Mouse (Mus musculus) yolk sac, embryonic 10.5 days (tissue): ENCODE measurements around the gene Ddx49.
A peak's percentile ranks its signal among the peaks of the same experiment; 100 is the strongest.

Source experiments
- DNase-seq: peaks from one replicate; pipeline ENCODE4 v3.0.0-alpha.2; 2017; ENCODE audit warnings: low spot score

Ddx49 gene

DNA sequence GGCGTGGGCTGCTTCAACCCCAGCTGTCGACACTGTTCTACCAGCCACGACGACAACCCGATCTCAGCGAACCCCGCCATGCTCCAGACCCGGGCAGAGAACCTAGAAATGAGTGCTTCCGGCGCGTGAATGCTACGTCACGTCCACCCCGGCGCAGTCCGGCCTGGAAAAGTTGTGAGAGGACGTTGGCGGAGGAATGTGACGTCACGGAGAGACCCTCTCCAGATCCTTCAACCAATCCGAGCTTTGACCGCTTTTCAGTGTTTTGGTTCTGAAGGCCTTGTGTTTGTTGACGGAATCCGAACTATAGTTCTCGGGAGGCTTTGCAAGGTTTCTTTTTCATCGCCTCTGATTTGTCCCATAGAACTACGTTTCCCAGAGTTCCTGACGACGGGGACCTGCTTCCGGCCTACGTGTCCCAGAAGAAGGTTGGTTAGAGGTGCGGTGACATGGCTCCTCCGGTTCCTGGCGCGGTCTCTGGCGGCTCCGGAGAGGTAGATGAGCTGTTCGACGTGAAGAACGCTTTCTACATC is at the start of gene Ddx49, which contains the start of gene Cope:
Gene Ddx49, minus strand, starts transcription at position 132 of the 533 bp plus-strand sequence.
Gene Cope, plus strand, starts transcription at position 161 of the 533 bp plus-strand sequence.
- peak; percentile 94 for DNase-seq

DNA sequence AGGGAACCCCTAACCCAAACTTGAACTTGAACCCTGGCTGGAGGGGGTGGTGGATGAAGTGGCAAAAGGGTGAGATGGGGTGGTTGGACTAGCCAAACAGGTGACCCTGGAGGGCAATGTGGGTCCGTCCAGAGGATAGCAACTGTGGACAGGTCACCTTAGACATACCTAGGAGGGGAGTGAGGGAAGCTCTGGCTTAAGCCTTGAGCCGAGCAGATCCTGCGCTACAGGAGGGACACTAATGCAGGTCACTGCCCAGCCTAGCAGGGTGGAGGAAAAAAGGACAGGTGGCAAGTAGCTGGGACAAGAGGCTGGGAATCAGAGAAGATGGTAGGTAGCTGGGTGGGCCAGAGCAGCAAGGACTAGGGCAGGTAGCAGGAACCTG is 49.7 kb upstream of the Ddx49 start:
- no peak for DNase-seq

DNA sequence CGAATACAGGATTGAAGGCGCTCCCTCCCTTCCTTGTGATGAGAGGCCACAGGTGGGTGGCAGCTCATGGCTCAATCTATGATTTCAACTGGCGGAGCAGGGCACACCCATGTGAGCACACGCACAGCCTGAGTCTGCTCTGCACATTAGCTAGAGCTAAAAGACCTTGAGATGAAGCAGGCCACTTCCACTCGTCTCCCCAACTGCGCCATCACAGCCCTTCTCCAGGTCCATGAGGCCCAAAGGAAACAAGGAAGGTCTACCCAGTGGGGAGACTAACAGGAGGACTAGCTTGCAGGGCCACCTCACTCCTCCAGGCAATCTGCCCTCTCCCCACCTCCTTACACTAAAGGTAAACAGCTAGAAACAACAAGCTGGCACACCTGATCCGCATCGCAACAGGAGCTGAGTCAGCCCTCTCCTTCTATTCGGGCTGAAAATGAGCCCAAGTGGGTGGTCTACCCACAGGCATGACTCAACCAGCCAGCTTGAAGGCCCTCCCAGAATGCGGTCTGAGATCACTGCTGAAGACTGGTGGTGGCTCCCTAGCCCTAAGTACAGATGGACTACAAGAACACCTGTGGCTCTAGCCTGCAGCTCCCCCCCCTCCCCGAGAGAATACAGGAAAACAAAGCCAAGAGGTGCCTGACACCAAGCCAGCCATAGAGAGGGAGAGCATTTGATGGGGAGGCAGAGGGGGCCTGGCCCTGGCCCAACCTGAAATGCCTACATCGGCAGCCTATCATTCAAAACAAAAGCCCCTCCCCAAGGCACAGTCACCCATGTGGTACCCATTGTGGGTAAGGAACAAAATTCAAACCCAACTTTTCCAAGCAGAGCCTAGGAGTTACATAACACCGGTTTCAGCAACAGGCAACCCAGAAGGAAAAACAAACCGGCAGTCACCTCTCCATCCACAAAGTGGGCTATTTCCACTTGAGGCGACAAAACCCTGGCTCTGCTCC is 49.0 kb upstream of the Ddx49 start:
- DNase-seq: no peak

DNA sequence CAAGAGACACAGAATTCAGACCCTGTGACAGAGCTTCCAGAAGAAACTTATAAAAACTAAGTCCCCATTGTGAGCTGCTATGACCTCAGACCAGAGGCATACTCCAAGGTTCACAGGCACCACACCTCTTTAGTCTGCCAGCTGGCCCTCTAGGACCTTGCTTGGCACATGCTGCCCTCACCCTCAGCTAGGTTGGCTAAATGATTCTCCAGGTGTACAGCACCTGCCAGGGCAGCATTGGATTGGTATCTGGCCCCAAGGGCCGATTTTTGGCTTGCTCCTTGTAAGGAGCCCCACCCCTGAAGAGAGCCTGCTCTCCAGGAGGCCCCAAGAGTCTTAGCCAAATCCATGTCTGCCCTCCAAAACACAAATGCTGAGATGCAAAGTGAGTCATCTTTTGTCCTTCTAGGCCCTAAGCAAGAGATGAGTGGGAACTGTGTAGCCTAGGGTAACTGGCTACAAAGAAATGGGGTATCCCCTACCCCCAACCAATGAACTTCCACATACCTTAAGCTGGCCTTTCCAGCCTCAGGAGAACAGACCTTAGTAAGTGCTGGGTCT is 45.7 kb upstream of the Ddx49 start:
- no peak for DNase-seq

DNA sequence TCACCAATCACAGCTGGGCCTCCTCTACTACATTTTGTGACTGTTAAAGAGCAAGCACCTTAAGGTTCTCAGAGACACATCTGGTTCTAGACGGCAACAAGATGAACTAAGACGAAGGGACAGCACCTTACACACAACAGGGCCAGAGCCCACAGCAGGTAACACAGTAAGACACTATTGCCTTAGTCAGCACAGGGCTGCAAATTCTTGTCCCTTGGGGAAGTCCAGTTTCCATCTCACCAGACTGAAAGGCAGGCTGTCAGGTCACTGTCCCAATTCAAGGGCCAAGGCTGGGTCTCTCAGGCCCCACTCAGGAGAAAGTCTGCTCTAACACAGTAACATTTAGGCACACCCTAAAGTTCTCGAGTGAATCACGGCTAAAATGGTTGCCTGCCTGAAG is 45.2 kb upstream of the Ddx49 start:
- DNase-seq: no peak

DNA sequence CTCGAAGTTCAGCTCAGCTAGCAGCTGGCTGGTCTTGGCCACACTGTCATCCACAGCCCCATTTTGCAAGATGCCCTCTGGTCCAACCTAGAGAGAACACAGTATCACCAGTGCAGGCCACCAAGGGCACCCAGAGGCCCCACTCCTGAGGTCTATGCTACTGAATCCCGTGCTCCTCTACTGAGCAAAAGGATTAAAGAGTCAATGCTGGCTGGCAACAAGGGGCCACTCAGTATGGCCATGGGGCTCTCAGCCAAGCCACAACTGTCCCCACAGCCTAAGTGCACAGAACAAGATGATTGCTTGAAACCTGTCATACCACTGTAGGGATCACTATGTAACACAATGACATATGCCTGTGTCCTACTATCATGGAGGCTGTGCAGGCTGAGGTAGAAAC is 42.0 kb upstream of the Ddx49 start:
- DNase-seq: no peak

DNA sequence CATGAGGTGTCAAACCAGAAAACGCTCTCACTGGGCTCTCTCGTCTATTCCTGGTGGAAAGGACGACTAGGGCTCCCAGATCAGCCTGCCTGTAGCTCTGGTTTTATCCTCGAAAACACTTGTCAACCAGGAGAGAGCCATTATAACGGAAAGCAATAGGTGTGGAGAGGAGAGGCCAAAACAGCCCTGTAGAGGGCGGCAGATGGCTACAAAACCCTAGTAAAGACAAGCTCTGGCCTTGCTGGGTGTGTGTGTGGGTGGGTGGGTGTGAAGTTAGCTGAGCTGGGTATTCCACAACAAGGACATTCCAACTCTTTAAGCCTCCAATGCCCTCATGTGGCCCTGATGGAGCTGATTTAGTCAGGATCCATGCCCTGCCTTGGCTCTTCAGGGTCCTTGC is 41.4 kb upstream of the Ddx49 start:
- DNase-seq: no peak

DNA sequence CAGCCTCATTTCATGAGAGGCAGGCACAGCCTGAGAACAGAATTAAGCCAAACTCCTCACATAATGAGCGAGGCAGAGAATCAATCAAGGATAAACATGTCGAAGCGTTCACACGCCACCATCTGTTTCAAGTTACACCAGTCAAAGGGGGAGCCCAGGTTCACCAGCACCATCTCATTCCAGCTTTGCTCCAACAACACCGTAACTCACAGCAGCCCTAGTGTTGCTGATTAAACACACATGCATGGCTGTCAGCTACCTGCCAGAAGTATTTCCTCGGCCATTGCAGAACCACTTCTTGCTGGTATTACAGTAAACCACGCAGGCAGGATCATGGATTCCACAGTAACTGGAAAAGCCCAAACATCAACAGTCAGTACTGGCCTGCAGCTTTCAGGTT is 40.8 kb upstream of the Ddx49 start:
- no peak for DNase-seq

DNA sequence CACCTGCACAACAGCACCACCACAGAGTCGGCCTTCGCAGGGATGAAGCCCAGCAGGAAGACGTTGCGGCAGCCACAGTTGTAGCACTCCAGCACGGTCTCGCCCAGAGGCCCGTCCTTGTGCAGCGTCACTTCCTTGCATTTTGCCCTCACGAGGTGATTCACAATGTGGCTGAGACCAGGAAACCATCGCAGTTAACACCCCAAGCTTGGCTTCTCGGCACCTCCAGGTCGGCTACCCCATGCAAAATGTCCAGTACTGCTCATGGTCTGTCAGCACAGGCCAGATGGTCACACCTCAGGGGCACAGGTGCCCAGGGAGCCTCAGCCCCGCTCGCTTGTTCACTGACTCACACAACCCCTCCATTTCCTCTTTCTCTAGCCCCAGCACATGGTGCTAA is 39.7 kb upstream of the Ddx49 start:
- no peak for DNase-seq

DNA sequence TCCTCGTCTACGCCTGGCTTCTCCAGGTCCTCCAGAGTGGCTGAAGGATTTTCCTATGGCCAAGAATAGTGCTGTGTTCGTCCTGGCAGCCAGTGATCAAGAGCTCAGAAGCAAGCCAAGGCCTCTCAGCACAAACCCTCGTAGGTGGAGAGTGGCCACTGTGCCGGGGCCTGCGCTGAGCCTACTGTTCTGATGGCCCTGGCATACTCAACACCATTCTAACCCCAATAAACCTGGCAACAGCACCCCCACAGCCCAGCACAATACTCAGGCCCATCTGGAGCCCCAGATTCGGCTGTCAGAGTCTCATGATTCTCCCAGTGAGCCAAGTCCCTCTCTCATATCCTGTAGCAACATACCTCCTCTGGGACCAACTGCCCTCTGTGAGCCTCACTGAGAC is 38.4 kb upstream of the Ddx49 start:
- no peak for DNase-seq

DNA sequence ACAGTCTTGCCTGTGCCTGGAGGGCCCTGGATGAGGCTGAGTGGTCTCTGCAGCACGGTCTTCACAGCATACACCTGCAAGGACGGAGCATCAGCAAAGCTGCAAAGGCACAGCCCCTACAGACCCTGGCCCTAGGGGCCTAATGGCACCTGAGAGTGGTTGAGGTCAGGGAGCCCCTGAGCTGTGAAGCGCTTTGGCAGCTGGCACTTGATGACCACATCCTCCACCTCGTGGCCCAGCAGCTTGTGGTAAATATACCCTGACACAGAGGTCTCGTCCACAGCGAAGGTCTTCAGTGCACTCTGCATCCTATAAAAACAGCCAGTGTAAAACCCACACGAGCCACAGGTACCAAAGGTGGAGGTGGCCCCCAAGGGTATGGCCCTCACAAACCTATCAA is 36.6 kb upstream of the Ddx49 start:
- no peak for DNase-seq

DNA sequence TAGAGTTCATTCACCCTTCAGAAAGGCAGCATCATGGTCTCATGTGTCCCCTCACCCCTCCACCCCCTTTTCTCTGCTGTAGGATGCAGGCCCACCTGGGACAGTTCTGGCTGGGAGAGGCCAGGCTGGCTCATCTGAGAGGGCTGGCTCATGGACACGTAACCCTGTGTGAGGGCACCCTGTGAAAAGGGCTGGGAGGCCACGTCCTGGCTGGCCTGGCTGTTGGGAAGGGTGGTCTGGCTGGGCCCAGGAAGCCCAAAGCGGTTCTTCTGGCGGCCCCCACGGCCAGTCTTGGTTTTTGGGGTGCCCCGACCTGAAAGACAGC is 30.6 kb upstream of the Ddx49 start:
- DNase-seq: no peak

DNA sequence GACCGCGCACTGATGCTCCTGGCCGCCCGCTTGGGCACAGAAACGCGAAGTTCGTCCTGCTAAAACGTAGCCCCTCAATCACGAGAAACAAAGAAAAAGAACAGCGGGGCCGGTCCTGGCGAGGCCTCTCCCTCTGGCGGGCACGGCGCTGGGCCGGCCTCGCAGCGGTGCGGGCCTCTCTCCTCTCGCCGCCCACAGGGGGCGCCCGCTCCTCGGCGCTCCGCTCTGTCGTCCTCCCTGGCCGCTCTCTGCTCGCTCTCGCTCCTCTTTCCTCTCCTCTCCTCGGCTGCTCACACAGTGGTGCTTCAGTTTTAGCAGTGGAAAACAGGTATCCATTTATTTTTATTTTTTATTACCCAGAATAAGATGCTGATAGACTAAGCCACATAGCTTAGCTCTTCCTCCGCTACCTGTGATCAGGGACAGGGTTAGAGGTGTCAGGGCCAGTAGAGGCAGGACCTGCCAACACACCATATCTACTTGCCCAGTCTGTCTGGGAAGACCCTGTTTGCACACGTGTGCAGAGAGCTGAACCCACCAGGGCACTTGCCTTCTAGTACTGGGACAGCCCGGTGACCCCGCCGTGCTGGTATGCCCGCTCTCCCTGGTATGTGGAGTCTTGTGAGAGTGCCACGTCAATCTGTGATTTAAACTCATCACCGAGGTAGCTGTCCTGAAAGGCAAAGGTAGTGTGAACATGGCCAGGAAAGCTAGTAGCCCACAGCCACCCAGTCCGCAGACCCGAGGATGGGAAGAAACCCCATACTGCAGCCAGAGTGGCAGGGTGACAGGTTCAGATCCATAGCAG is 30.0 kb upstream of the Ddx49 start:
- DNase-seq: no peak

DNA sequence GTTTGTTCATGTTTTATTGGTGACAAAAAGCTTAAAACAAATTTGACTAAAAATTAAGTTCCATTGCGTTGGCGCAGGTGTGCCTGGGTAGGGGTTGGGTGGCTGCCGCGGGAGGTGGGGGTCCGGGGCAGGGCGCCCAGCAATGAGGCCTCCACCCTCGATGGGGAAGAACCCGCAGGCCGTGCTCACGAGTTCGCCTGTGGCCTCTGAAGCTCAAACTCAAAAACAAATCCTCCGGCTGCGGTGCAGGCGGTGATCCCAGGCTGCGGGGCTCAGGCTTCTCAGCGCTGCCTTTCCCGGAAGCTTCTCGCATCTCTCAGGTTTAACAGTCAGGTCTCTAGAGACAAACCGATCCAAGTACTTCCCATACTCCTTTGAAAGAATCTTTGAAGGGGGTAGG is 29.2 kb upstream of the Ddx49 start:
- DNase-seq: no peak

DNA sequence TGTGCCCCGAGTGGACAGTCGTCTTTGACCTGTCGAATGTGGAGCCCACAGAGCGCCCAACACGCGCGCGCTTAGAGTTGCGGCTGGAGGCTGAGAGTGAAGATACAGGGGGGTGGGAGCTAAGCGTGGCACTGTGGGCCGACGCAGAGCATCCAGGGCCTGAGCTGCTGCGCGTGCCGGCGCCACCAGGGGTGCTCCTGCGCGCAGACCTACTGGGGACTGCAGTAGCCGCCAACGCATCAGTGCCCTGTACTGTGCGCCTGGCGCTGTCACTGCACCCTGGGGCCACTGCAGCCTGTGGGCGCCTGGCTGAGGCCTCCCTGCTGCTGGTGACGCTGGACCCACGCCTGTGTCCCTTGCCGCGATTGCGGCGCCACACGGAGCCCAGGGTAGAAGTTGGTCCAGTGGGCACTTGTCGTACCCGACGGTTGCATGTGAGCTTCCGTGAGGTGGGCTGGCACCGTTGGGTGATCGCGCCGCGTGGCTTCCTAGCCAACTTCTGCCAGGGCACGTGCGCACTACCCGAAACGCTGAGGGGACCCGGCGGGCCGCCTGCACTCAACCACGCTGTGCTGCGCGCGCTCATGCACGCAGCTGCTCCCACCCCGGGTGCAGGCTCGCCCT is 28.6 kb upstream of the Ddx49 start:
- peak; percentile 34 for DNase-seq

DNA sequence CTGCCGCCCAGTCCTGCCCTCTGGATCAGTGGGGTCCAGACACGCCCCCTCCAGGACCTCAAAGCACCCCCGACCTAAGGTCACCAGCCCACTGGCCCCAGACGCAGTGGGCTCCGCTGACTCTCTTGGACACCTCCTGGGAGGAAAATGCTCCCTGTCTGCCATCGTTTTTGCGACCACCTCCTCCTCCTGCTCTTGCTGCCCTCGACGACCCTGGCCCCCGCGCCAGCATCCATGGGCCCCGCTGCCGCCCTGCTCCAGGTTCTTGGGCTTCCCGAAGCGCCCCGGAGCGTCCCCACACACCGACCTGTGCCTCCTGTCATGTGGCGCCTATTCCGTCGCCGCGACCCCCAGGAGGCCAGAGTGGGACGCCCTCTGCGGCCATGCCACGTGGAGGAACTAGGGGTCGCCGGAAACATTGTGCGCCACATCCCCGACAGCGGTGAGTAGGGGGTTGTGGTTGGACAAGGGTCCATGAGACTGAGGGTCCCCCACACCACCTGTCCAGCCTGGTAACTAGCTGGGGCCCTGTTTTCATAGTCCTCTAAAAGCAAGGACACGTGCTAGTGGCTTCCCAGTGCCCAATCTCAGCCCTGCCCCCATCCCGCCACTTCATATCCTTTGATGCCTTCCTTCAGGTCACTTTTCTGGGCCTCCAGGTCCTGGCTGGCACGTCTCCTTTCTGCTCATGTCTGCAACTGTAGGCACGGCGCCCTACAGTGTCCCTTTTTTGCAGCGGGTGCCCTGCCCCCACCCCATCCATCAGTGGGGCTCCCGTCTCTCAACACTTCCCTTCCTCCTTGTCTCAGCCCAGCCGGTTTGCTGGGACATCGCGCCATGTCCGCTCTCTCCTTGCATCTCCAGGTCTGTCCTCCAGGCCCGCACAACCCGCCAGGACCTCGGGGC is 27.8 kb upstream of the Ddx49 start:
- peak; percentile 28 for DNase-seq

DNA sequence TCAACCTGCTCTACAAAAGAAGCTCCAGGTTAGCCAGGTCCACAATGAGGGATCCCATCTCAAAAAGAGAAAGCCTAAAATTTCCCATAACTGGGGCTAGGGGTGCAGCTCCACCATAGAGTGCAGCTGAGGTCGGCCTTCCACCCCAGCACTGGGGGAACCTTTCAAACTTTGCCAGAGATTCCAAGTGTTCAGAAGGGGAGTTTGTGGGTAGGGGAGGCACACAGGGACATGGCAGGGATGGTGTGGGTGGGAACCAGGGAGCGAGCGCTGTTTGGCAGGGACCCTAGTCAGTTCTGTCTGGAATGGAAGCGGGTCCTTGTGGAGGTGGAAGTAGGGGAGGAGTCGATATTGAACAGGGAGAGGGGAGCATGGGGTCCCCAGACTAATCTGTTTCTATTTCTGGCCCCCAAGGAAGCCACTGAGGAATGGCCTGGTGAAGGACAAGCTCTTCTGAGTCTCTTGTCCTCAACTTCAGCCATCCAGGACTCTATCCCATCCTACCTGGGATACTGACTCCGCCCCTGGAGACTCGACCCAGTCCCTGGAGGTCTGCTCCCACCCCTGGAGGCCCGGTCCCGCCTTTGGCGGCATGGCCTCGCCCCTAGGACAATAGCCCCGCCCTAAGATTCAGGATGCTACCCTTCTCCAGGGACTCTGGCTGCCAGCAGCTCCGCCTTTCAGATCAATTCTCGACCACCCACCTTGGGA is 27.0 kb upstream of the Ddx49 start, which contains the start of gene Gdf1:
Gene Gdf1, plus strand, starts transcription at position 694 of the 711 bp plus-strand sequence.
- peak; percentile 42 for DNase-seq

DNA sequence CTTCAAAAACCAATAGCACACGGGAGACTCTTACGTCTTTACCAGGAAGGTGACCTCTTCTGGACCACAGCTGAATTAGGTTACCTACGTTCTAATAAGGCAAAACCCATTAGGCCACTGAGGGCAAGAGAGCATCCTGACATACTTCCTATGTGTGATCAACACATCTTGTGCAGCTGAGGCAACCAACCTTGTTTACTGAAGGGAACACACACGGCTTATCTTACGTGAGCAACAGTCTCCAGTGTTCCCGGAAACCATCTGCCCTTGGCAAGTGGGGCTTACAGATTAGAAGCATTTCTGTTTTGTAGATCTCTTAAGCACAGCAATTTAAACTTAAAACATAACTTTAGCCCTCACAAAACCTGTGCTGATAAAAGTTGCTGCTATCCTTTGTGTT is 25.2 kb upstream of the Ddx49 start:
- DNase-seq: no peak

DNA sequence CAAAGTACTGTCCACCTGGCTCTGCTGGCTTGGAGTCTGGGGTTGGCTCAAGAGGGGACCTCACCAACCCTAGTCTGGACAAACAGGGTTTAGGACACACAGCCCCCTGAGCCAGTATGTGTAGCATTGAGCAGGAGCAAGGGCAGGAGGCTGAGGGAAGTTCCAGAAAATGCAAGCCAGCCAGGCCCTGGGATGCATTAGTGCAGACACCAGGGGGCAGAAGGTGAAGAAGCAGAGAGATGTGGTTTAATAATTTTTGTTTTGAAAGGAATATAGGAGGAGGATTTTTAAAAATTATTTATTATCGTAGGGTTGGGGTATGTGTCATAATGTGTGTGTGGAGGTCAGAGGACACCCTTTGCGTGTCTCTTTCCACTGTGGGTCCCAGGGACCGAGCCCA is 21.4 kb upstream of the Ddx49 start:
- DNase-seq: no peak

DNA sequence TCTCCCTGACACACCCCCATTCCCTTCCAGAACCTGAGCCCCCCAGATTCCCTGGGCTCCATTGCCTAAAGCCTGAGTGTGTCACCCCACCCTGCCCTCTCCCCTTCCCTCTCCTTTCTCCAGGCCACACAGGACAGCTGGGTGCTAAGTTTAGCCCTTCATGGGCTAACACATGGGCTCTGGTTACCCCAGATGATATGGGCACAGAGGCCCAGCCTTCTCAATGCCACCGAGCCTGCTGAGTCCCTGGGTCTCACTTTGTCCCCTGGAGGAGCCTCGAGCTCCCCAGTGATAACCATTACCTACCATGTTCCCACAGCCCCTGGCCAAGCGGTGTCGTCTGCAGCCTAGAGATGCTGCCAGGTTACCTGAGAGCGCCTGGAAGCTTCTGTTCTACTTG is 15.6 kb upstream of the Ddx49 start:
- no peak for DNase-seq
